Mouse (Mus musculus): ENCODE results near the gene Cbr3. TPM values are rescaled to one million over a fixed set of nuclear protein-coding genes. Genes with fewer than 3 reads are reported as not detected.
"Not testable (repeated sequence)": the region's sequence is repeated elsewhere in the genome, so short reads cannot be mapped to it uniquely, and the experiment has no call there.

Cbr3 gene
- 6.7 and 7.2 TPM in 2 replicates for polyA plus RNA-seq (2012; rRNA removed)

GRCm38 (mm10) chr16:93682689-93683507 is at the start of gene Cbr3:
Gene Cbr3 (plus strand): TSS chr16:93683215.
- DNase-seq (ENCODE audit: low read depth in 1 of 2, low spot score in 2 of 2) = peak; percentile 32 to 76
- H3K27ac ChIP-seq (ENCODE audit: insufficient read depth, low read length) = no peak within 1 kb of the TSS
- peaks cover 11% of the 10 kb centered on the region for H3K27me3 ChIP-seq (ENCODE audit: control insufficient read depth, insufficient read depth, low read length)
- peaks cover 8% of the 10 kb centered on the region for H3K4me1 ChIP-seq (ENCODE audit: control insufficient read depth, insufficient read depth, insufficient read length)
- H3K4me3 ChIP-seq (ENCODE audit: extremely low read depth, insufficient read depth, insufficient read length) = peak within 1 kb of the TSS; percentile 50
- peak; percentile 77 for TF ChIP-seq CTCF (IDR thresholded peaks at IDR 0.05; ENCODE audit: extremely low read depth, insufficient read depth, insufficient read length, insufficient replicate concordance)
- TF ChIP-seq POLR2A (IDR thresholded peaks at IDR 0.05; ENCODE audit: low read depth, low read length) = no peak; the same call in 1 of the 2 replicates
- H3K36me3 ChIP-seq (ENCODE audit: control insufficient read depth, insufficient read depth, low read length) = no peaks in the 10 kb centered on the region
- 1% methylated on average over 63 of the region's 63 CpGs for WGBS

DNA sequence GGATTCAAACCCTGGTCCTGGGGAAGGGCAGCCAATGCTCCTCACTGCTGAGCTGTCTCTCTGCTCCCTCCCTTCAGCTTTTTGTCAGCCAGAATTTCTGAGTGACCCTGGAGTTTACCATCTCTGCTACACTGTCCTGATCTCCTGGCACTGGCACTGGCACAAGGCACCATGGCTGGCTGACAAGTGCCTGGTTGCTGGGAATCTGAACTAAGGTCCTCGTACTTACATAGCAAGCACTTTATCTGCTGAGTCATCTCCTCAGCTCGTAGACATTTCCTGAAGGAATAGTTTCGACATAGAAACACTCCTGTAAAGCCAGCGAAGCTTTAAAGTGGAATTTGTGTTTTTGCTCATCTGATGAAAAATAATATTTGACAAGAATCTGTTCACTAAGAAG is 39.0 kb upstream of the Cbr3 start:
- WGBS = 18% methylated on average over 4 of the region's 4 CpGs

DNA sequence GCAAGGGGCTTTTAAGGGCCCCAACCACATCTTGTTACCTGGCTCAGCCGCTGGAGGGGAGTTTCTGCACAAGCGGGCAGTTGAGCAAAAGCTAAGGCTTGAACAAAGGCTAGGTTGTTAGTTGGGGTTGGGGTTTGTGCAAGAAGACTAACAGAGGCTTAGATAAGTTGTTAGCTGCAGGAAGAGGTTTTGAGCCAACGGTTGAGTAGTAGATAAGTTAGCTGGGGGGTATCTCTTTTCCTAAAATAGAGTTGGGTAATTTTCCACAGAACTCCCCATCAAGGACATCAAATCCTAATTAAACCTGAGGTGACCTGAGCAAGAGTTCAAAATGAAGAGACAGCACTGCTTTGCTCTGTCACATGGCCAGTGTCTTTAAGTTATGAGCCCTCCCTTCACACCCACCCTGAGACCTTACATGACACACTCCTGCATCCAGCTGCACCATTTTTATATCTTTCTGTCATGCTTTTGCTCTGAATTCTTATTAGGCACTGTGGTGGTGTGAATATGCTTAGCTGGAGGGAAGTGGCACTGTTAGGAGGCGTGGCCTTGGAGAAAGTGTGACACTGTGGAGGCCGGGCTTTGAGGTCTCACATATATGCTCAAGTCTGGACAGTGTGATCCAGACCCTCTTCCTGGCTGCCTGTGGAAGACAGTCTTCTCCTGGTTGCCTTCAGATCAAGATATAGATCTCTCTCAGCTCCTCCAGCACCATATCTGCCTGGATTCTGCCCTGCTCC is 34.4 kb upstream of the Cbr3 start:
- Histone ChIP-seq H3K27me3 (ENCODE audit: control insufficient read depth, insufficient read depth, low read length) (no peaks in the 10 kb centered on the region), H3K4me3 (ENCODE audit: extremely low read depth, insufficient read depth, insufficient read length) (no peak overlapping the region), H3K27ac (ENCODE audit: insufficient read depth, low read length) (no peak overlapping the region), H3K36me3 (ENCODE audit: control insufficient read depth, insufficient read depth, low read length) (no peaks in the 10 kb centered on the region), H3K4me1 (ENCODE audit: control insufficient read depth, insufficient read depth, insufficient read length) (no peaks in the 10 kb centered on the region)
- DNase-seq (ENCODE audit: low read depth in 1 of 2, low spot score in 2 of 2) = no peak
- WGBS = 73% methylated on average over 5 of the region's 5 CpGs
- TF ChIP-seq POLR2A (IDR thresholded peaks at IDR 0.05; ENCODE audit: low read depth, low read length) (no peak), CTCF (IDR thresholded peaks at IDR 0.05; ENCODE audit: extremely low read depth, insufficient read depth, insufficient read length, insufficient replicate concordance) (no peak)

More for the DNA sequence above, 39.0 kb upstream of the Cbr3 start:
- H3K4me1 ChIP-seq (ENCODE audit: control insufficient read depth, insufficient read depth, insufficient read length) = no peaks in the 10 kb centered on the region
- no peak overlapping the region for H3K27ac ChIP-seq (ENCODE audit: insufficient read depth, low read length)
- H3K36me3 ChIP-seq (ENCODE audit: control insufficient read depth, insufficient read depth, low read length) = no peaks in the 10 kb centered on the region
- TF ChIP-seq CTCF (IDR thresholded peaks at IDR 0.05; ENCODE audit: extremely low read depth, insufficient read depth, insufficient read length, insufficient replicate concordance) (no peak), POLR2A (IDR thresholded peaks at IDR 0.05; ENCODE audit: low read depth, low read length) (no peak)
- no peak overlapping the region for H3K4me3 ChIP-seq (ENCODE audit: extremely low read depth, insufficient read depth, insufficient read length)
- no peak for DNase-seq (ENCODE audit: low read depth in 1 of 2, low spot score in 2 of 2)
- H3K27me3 ChIP-seq (ENCODE audit: control insufficient read depth, insufficient read depth, low read length) = no peaks in the 10 kb centered on the region

- H3K36me3 ChIP-seq (ENCODE audit: control insufficient read depth, insufficient read depth, low read length) = no peaks in the 10 kb centered on the region
- no peak overlapping the region for H3K4me3 ChIP-seq (ENCODE audit: extremely low read depth, insufficient read depth, insufficient read length)
- no peak for TF ChIP-seq CTCF (IDR thresholded peaks at IDR 0.05; ENCODE audit: extremely low read depth, insufficient read depth, insufficient read length, insufficient replicate concordance)
- no peak for TF ChIP-seq POLR2A (IDR thresholded peaks at IDR 0.05; ENCODE audit: low read depth, low read length)
- no peaks in the 10 kb centered on the region for H3K27me3 ChIP-seq (ENCODE audit: control insufficient read depth, insufficient read depth, low read length)
- H3K4me1 ChIP-seq (ENCODE audit: control insufficient read depth, insufficient read depth, insufficient read length) = no peaks in the 10 kb centered on the region
- no peak overlapping the region for H3K27ac ChIP-seq (ENCODE audit: insufficient read depth, low read length)
- no peak for DNase-seq (ENCODE audit: low read depth in 1 of 2, low spot score in 2 of 2)
These were observed 15.0 kb upstream of the Cbr3 start for GRCm38 (mm10) chr16:93667976-93668375.

- DNase-seq (ENCODE audit: low read depth in 1 of 2, low spot score in 2 of 2) = no peak
- Histone ChIP-seq H3K4me1 (ENCODE audit: control insufficient read depth, insufficient read depth, insufficient read length) (no peaks in the 10 kb centered on the region), H3K4me3 (ENCODE audit: extremely low read depth, insufficient read depth, insufficient read length) (no peak overlapping the region), H3K36me3 (ENCODE audit: control insufficient read depth, insufficient read depth, low read length) (no peaks in the 10 kb centered on the region), H3K27me3 (ENCODE audit: control insufficient read depth, insufficient read depth, low read length) (no peaks in the 10 kb centered on the region), H3K27ac (ENCODE audit: insufficient read depth, low read length) (no peak overlapping the region)
- TF ChIP-seq CTCF (IDR thresholded peaks at IDR 0.05; ENCODE audit: extremely low read depth, insufficient read depth, insufficient read length, insufficient replicate concordance) (no peak), POLR2A (IDR thresholded peaks at IDR 0.05; ENCODE audit: low read depth, low read length) (no peak)
These were observed 13.5 kb upstream of the Cbr3 start for GRCm38 (mm10) chr16:93669521-93669920.

GRCm38 (mm10) chr16:93670466-93670865 is 12.5 kb upstream of the Cbr3 start:
- 82% methylated on average over 4 of the region's 4 CpGs for WGBS
- H3K4me1 ChIP-seq (ENCODE audit: control insufficient read depth, insufficient read depth, insufficient read length); H3K27me3 ChIP-seq (ENCODE audit: control insufficient read depth, insufficient read depth, low read length); H3K36me3 ChIP-seq (ENCODE audit: control insufficient read depth, insufficient read depth, low read length); DNase-seq (ENCODE audit: low read depth in 1 of 2, low spot score in 2 of 2); H3K4me3 ChIP-seq (ENCODE audit: extremely low read depth, insufficient read depth, insufficient read length); H3K27ac ChIP-seq (ENCODE audit: insufficient read depth, low read length): not testable (repeated sequence)

GRCm38 (mm10) chr16:93671064-93671463 is 12.0 kb upstream of the Cbr3 start:
- TF ChIP-seq POLR2A (IDR thresholded peaks at IDR 0.05; ENCODE audit: low read depth, low read length) = no peak
- no peak for TF ChIP-seq CTCF (IDR thresholded peaks at IDR 0.05; ENCODE audit: extremely low read depth, insufficient read depth, insufficient read length, insufficient replicate concordance)
- H3K4me3 ChIP-seq (ENCODE audit: extremely low read depth, insufficient read depth, insufficient read length) = no peak overlapping the region
- no peak overlapping the region for H3K27ac ChIP-seq (ENCODE audit: insufficient read depth, low read length)
- no peak for DNase-seq (ENCODE audit: low read depth in 1 of 2, low spot score in 2 of 2)
- 0 out of 2 replicates have a peak, but pooled peaks cover 1% of the 10 kb centered on the region for H3K27me3 ChIP-seq (ENCODE audit: control insufficient read depth, insufficient read depth, low read length)
- H3K4me1 ChIP-seq (ENCODE audit: control insufficient read depth, insufficient read depth, insufficient read length) = no peaks in the 10 kb centered on the region
- H3K36me3 ChIP-seq (ENCODE audit: control insufficient read depth, insufficient read depth, low read length) = no peaks in the 10 kb centered on the region
- 81% methylated on average over 5 of the region's 5 CpGs for WGBS

Measured in spleen, adult 2 months (tissue).